Mouse (Mus musculus): ENCODE measurements around the gene Ddx27. TPM values are rescaled to one million over a fixed set of nuclear protein-coding genes. Genes with fewer than 3 reads are reported as not detected.
A peak's percentile ranks its signal among the peaks of the same experiment; 100 is the strongest.

Ddx27 gene
- polyA plus RNA-seq, 1 experiment from 2014 or later, result 40.3 TPM

GRCm38 (mm10) chr2:167058814-167059387 is 43.9 kb downstream of the Ddx27 start:
- Histone ChIP-seq H3K36me3 (peaks cover 54% of the 10 kb centered on the region), H3K9ac (replicated peaks) (no peak overlapping the region), H3K27me3 (no peaks in the 10 kb centered on the region), H3K4me1 (replicated peaks) (peaks cover 28% of the 10 kb centered on the region), H3K4me2 (replicated peaks) (no peak overlapping the region), H3K4me3 (replicated peaks) (no peak overlapping the region), H3K9me3 (no peaks in the 10 kb centered on the region), H3K27ac (no peak overlapping the region)
- ATAC-seq, result no peak
- 64% methylated on average over 3 of the region's 3 CpGs for WGBS

GRCm38 (mm10) chr2:167059536-167059935 is 44.5 kb downstream of the Ddx27 start:
- H3K9ac ChIP-seq (replicated peaks), result peak overlapping the region; percentile 39
- no peaks in the 10 kb centered on the region for H3K27me3 ChIP-seq
- H3K4me2 ChIP-seq (replicated peaks), result no peak overlapping the region
- ATAC-seq, result no peak
- peaks cover 29% of the 10 kb centered on the region for H3K4me1 ChIP-seq (replicated peaks)
- no peaks in the 10 kb centered on the region for H3K9me3 ChIP-seq
- 41% methylated on average over 8 of the region's 8 CpGs for WGBS
- no peak overlapping the region for H3K4me3 ChIP-seq (replicated peaks)
- H3K27ac ChIP-seq, result no peak overlapping the region
- peaks cover 50% of the 10 kb centered on the region for H3K36me3 ChIP-seq

- Histone ChIP-seq H3K9ac (replicated peaks) (peak overlapping the region; percentile 56; the same call in 1 of the 2 replicates), H3K4me2 (replicated peaks) (no peak overlapping the region)
- 68% methylated on average over 12 of the region's 12 CpGs for WGBS
Measured at GRCm38 (mm10) chr2:167059960-167060359, 45.0 kb downstream of the Ddx27 start.

GRCm38 (mm10) chr2:167060360-167060759 is 45.4 kb downstream of the Ddx27 start:
- Histone ChIP-seq H3K36me3 (peaks cover 49% of the 10 kb centered on the region), H3K9ac (replicated peaks) (peak overlapping the region; percentile 56)

More at GRCm38 (mm10) chr2:167059960-167060359, 45.0 kb downstream of the Ddx27 start:
- H3K4me1 ChIP-seq (replicated peaks), result peaks cover 33% of the 10 kb centered on the region
- peaks cover 49% of the 10 kb centered on the region for H3K36me3 ChIP-seq
- H3K4me3 ChIP-seq (replicated peaks), result no peak overlapping the region
- H3K27ac ChIP-seq, result no peak overlapping the region
- ATAC-seq, result no peak
- no peaks in the 10 kb centered on the region for H3K9me3 ChIP-seq
- H3K27me3 ChIP-seq, result no peaks in the 10 kb centered on the region

GRCm38 (mm10) chr2:167060761-167061160 is 45.8 kb downstream of the Ddx27 start:
- H3K4me2 ChIP-seq (replicated peaks), result peak overlapping the region; percentile 7; the same call in 1 of the 2 replicates
- peak overlapping the region; percentile 96 for H3K9ac ChIP-seq (replicated peaks)
- no peak overlapping the region for H3K27ac ChIP-seq
- no peaks in the 10 kb centered on the region for H3K27me3 ChIP-seq
- peaks cover 41% of the 10 kb centered on the region for H3K4me1 ChIP-seq (replicated peaks)
- peaks cover 49% of the 10 kb centered on the region for H3K36me3 ChIP-seq
- no peak for ATAC-seq
- no peaks in the 10 kb centered on the region for H3K9me3 ChIP-seq
- H3K4me3 ChIP-seq (replicated peaks), result 0 out of 2 replicates have a peak overlapping the region, but pooled peaks have one; percentile 89

More at GRCm38 (mm10) chr2:167060360-167060759, 45.4 kb downstream of the Ddx27 start:
- H3K9me3 ChIP-seq, result no peaks in the 10 kb centered on the region
- H3K27me3 ChIP-seq, result no peaks in the 10 kb centered on the region
- H3K27ac ChIP-seq, result no peak overlapping the region
- ATAC-seq, result no peak
- 78% methylated on average over 3 of the region's 3 CpGs for WGBS
- H3K4me2 ChIP-seq (replicated peaks), result peak overlapping the region; percentile 7; the same call in 1 of the 2 replicates
- H3K4me3 ChIP-seq (replicated peaks), result no peak overlapping the region
- H3K4me1 ChIP-seq (replicated peaks), result peaks cover 37% of the 10 kb centered on the region

- peak overlapping the region; percentile 85 for H3K4me2 ChIP-seq (replicated peaks)
- peak overlapping the region; percentile 96 for H3K9ac ChIP-seq (replicated peaks)
- no peak for ATAC-seq
- peak overlapping the region; percentile 89 for H3K4me3 ChIP-seq (replicated peaks)
- WGBS, result 29% methylated on average over 11 of the region's 11 CpGs
- H3K4me1 ChIP-seq (replicated peaks), result peaks cover 43% of the 10 kb centered on the region
- no peak overlapping the region for H3K27ac ChIP-seq
- no peaks in the 10 kb centered on the region for H3K9me3 ChIP-seq
- no peaks in the 10 kb centered on the region for H3K27me3 ChIP-seq
- peaks cover 49% of the 10 kb centered on the region for H3K36me3 ChIP-seq
Measured at GRCm38 (mm10) chr2:167061381-167062034, 46.5 kb downstream of the Ddx27 start.

GRCm38 (mm10) chr2:167062497-167062911 is 47.5 kb downstream of the Ddx27 start:
- ATAC-seq, result peak; percentile 90
- H3K4me1 ChIP-seq (replicated peaks), result peaks cover 43% of the 10 kb centered on the region
- H3K9me3 ChIP-seq, result no peaks in the 10 kb centered on the region
- peak overlapping the region; percentile 89 for H3K4me3 ChIP-seq (replicated peaks)
- H3K36me3 ChIP-seq, result peaks cover 43% of the 10 kb centered on the region
- H3K9ac ChIP-seq (replicated peaks), result peak overlapping the region; percentile 96
- no peaks in the 10 kb centered on the region for H3K27me3 ChIP-seq
- H3K4me2 ChIP-seq (replicated peaks), result peak overlapping the region; percentile 85
- peak overlapping the region; percentile 94 for H3K27ac ChIP-seq
- 0% methylated on average over 20 of the region's 60 CpGs for WGBS

- Histone ChIP-seq H3K9me3 (no peaks in the 10 kb centered on the region), H3K4me3 (replicated peaks) (peak within 1 kb of the TSS; percentile 89), H3K36me3 (peaks cover 37% of the 10 kb centered on the region), H3K27me3 (no peaks in the 10 kb centered on the region), H3K4me2 (replicated peaks) (peak within 1 kb of the TSS; percentile 85), H3K9ac (replicated peaks) (peak within 1 kb of the TSS; percentile 96), H3K27ac (peak within 1 kb of the TSS; percentile 94), H3K4me1 (replicated peaks) (peaks cover 43% of the 10 kb centered on the region)
- peak; percentile 95 for ATAC-seq
- under 1% methylated on average over 57 of the region's 57 CpGs for WGBS
Measured at GRCm38 (mm10) chr2:167062965-167063880, 48.2 kb downstream of the Ddx27 start, which contains the start of gene Znfx1. TSS of gene Znfx1 (minus strand) at chr2:167063015.

- Histone ChIP-seq H3K4me3 (replicated peaks) (peak overlapping the region; percentile 89), H3K9ac (replicated peaks) (peak overlapping the region; percentile 96), H3K9me3 (no peaks in the 10 kb centered on the region), H3K4me1 (replicated peaks) (peaks cover 43% of the 10 kb centered on the region), H3K27me3 (no peaks in the 10 kb centered on the region), H3K4me2 (replicated peaks) (peak overlapping the region; percentile 85), H3K36me3 (peaks cover 31% of the 10 kb centered on the region), H3K27ac (peak overlapping the region; percentile 94)
- under 1% methylated on average over 7 of the region's 7 CpGs for WGBS
- no peak for ATAC-seq
Measured at GRCm38 (mm10) chr2:167063906-167064496, 49.0 kb downstream of the Ddx27 start.

GRCm38 (mm10) chr2:167064601-167065295 is 49.8 kb downstream of the Ddx27 start:
- Histone ChIP-seq H3K9ac (replicated peaks) (peak overlapping the region; percentile 74), H3K27ac (0 out of 2 replicates have a peak overlapping the region, but pooled peaks have one; percentile 10), H3K4me2 (replicated peaks) (peak overlapping the region; percentile 85), H3K4me3 (replicated peaks) (peak overlapping the region; percentile 89), H3K36me3 (peaks cover 25% of the 10 kb centered on the region), H3K4me1 (replicated peaks) (peaks cover 40% of the 10 kb centered on the region), H3K9me3 (no peaks in the 10 kb centered on the region), H3K27me3 (no peaks in the 10 kb centered on the region)
- no peak for ATAC-seq
- 23% methylated on average over 9 of the region's 9 CpGs for WGBS

GRCm38 (mm10) chr2:167066031-167066430 is 51.0 kb downstream of the Ddx27 start:
- WGBS, result 76% methylated on average over 1 of the region's 1 CpGs
- Histone ChIP-seq H3K9me3 (no peaks in the 10 kb centered on the region), H3K27me3 (no peaks in the 10 kb centered on the region), H3K4me2 (replicated peaks) (0 out of 2 replicates have a peak overlapping the region, but pooled peaks have one; percentile 85), H3K4me1 (replicated peaks) (peaks cover 30% of the 10 kb centered on the region), H3K4me3 (replicated peaks) (no peak overlapping the region), H3K27ac (no peak overlapping the region), H3K36me3 (peaks cover 23% of the 10 kb centered on the region), H3K9ac (replicated peaks) (no peak overlapping the region)
- no peak for ATAC-seq

Data from midbrain, embryonic 13.5 days (tissue).